Mouse (Mus musculus) brain, embryonic 14.5 days (tissue): ENCODE measurements at regions not wholly inside any gene's neighbourhood (a gene's known extent, or its start where the extent isn't known, plus 50 kb on each side); places are given as distances from the start of the nearest gene placed in this dataset.
"Not testable (repeated sequence)": the region's sequence is repeated elsewhere in the genome, so short reads cannot be mapped to it uniquely, and the experiment has no call there.

Experiments used
- DNase-seq: peaks from one replicate; pipeline ENCODE4 v3.0.0-alpha.2; 2011; ENCODE audit warnings: low read depth
- CTCF ChIP-seq: fragments of 200-500 bp; IDR thresholded peaks from 2 replicates; pipeline ENCODE4 v1.5.1; 2012; ENCODE audit warnings: inconsistent platforms, mild to moderate bottlenecking, moderate library complexity, borderline replicate concordance; ENCODE audit not compliant: insufficient read depth, insufficient read length; ENCODE audit errors: extremely low read depth
- POLR2A ChIP-seq: fragments of 200-500 bp; IDR thresholded peaks from 2 replicates; pipeline ENCODE4 v1.6.1; 2012; ENCODE audit warnings: mild to moderate bottlenecking, inconsistent platforms, borderline replicate concordance; ENCODE audit not compliant: poor library complexity, insufficient read depth, insufficient read length, severe bottlenecking; ENCODE audit errors: extremely low read depth

- TF ChIP-seq POLR2A (no peak), CTCF (no peak)
- peak; percentile 66 for DNase-seq
Observed at GRCm38 (mm10) chr1:115033894-115034293, 650.7 kb upstream of the Cntnap5a start.

- not testable (repeated sequence) for DNase-seq
Observed at GRCm38 (mm10) chr1:115041701-115042100, 642.9 kb upstream of the Cntnap5a start.

- TF ChIP-seq CTCF (no peak), POLR2A (no peak)
- no peak for DNase-seq
Observed at GRCm38 (mm10) chr1:115058440-115058839, 626.1 kb upstream of the Cntnap5a start.
